Mouse (Mus musculus) cerebellum, adult 2 months (tissue): Measurements from ENCODE around the gene Wdr91.

Experiments
- CTCF ChIP-seq: fragments of 200-500 bp; IDR thresholded peaks from 2 replicates; pipeline ENCODE4 v1.5.1; 2011; ENCODE audit warnings: low read depth, mild to moderate bottlenecking, control low read depth, low read length, moderate library complexity, borderline replicate concordance; ENCODE audit not compliant: insufficient read depth
- POLR2A ChIP-seq: fragments of 200-500 bp; IDR thresholded peaks from 2 replicates; pipeline ENCODE4 v1.6.1; 2011; ENCODE audit warnings: low read length, control low read depth, borderline replicate concordance; ENCODE audit not compliant: insufficient read depth

- no peak for TF ChIP-seq CTCF
- TF ChIP-seq POLR2A: no peak
Measured at GRCm38 (mm10) chr6:34906661-34907060, 4.0 kb downstream of the Wdr91 start.
